Mouse (Mus musculus): ENCODE measurements around the gene Rara.

DNA sequence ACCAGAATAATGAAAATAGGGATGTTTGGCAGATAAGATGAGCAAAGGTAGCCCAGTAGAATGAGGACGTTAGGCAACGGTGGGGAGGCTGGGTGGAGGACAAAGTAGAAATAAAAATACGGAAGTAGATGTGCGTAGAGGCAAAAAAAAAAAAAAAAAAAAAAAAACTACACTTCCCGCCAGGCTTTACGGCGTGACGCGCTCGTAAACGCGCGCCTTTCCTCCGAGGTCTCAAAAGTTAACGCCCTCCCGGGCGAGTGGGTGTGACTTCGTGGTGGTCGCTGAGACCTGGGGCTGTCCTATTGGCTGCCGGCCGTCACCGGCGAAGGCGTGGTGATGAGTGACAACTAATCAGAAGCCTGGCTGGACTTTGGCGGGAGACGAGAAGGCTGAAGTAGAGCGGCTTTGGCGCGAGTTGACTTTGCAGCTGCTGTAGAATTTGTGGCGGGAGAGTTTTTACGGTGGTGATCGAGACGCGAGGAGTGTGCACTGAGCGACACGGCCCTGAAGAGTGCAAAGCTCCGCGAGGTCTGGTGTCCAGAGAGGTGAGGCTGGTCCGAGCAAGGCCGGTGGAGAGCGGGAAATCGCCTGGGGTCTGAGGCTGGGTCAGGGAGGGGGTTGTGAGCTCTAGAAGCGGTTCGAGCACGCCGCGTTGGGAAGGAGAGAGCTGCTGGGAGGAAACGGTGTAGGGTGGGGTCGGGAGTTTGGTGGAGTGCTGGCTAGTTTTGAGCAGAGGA is 20.0 kb upstream of the Rara start, which contains the start of gene Cdc6:
- no peak for TF ChIP-seq POLR2A (IDR thresholded peaks at IDR 0.05; ENCODE audit: extremely low read depth, insufficient read depth, low read length)
- TF ChIP-seq CTCF (IDR thresholded peaks at IDR 0.05; ENCODE audit: extremely low read depth, insufficient read depth, low read length): no peak
